Mouse (Mus musculus): ENCODE results near the gene Pld5.
A peak's percentile ranks its signal among the peaks of the same experiment; 100 is the strongest.

Pld5 gene

DNA sequence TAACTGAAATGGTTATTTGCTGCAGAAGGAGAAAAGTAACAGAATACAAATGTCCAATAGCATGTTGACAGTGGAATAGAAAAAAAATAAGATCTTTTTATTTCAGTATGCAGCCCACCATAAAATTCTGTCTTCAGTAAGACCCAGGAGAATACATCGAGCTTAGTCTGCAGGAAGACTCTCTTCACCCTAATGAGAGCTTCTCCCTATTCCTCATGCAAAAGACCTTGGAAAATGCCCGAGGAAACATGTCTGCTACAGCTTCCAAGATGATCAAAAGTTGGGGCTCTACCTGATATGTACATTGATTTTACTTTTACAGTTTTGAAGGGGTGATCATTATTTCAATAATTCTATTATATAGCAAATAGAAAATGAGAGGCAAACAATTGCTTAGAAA lies 108.0 kb downstream of the Pld5 start:
- DNase-seq, result no peak

DNA sequence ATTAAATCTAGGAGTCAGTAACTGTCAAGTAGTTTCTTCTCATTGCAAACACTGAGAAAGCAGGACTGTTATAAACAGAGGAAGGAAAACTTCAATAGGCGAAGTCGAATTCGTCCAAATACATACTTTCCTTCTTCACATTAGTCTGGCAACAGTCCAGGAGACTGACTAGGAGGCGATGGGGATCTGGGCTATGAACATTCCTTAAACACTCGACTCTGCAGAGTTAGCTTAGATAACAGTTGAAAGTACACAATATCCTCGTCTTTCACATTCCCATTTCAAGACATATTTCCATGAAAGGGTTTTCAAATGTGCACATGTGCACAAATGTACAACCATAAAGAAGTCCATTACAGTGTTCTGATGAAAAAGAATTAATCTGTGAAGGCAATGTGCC lies 129.8 kb downstream of the Pld5 start:
- DNase-seq, result no peak

DNA sequence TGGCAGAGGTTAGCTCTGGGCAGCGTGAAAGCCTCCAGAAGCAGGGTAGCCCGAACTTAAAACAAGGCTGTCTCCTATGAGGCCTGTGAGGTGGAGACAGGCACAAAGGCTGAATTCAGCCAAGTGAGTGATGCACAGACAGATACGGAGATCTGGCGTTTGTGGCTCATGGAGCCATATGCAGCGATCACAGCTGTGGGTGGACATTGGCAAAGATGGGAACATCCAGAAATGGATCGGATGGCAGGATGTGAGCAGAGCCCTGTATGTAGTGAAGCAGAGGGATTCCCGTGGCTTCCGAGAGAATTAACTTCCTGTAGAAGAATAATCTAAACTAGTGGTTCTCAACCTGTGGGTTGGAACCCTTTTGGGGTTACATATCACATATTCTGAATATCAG lies 140.7 kb downstream of the Pld5 start:
- DNase-seq, result peak; percentile 4

DNA sequence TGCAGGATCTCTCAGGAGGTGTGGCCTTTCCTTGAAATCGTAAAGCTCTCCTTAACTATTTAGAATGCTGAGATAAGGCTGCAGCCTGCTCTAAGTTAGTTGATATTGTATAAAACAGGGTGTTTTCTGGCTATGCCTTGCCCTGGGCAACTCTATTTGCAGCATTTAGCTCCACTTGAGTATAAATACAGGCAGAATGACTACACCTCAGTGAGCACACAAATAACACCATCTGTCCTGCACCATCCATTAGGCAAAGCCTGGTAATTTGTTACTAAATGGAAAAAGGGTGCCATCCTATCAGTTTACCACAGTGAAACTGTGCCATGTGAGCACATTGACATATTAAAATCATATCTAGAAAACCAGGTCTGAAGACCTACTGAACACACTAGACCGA lies 149.3 kb downstream of the Pld5 start:
- peak; percentile 72 for DNase-seq

DNA sequence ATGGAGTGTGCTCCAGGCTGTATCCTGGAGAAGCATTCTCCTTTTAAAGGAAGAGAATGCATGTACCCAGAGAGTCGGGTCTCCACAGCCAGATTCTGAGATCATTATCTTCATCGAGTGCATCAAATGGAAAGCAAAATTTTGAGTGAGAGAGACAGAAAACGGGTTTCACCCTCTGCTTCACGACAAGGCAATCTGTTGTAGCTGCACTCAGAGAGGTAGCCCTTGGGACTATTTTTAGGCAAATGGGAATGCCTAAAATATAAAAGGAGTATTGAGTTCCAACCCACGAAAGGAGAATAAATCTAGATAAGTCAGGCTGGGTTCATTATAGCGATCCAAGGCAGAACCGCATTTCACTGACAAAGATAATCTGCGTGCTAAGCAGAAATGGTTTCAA lies 150.7 kb downstream of the Pld5 start:
- no peak for DNase-seq

DNA sequence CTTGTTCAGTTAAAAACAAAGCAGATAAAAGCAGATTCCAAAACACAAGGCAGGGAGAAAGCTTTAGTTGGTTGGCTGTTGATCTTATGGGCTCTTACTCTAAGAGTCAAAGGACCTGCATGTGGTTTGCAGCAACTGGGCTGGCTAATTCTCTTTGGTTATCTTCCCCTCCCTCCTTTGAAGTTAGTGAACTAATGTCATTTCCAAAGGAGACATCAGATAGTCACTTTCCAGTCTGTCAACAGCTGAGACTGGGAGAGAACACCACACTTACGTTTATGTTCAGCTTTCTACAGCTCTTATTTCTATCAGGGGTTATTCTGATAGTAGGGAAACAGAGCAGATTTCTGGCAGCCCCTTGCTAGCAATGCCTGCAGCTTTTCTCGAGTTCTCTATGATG lies 151.3 kb downstream of the Pld5 start:
- DNase-seq, result no peak

DNA sequence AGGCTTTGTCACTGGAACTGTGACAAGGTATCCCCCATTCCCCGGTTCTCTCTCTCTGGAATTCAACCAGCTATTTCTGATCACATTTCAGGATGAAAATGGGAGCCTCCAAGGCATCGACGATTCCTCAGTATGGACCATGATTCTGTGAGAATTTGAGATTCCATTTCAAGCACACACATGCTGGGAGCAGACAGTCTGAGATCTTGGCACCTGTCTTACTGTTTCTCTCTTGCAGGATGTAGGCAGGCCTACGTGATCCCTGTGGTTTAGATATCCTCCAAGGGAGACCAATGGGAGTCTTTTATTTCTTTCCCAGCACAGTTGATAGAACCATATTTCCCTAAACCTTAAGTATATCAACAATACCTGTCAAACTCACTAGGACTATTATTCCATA lies 159.5 kb downstream of the Pld5 start:
- DNase-seq, result no peak

DNA sequence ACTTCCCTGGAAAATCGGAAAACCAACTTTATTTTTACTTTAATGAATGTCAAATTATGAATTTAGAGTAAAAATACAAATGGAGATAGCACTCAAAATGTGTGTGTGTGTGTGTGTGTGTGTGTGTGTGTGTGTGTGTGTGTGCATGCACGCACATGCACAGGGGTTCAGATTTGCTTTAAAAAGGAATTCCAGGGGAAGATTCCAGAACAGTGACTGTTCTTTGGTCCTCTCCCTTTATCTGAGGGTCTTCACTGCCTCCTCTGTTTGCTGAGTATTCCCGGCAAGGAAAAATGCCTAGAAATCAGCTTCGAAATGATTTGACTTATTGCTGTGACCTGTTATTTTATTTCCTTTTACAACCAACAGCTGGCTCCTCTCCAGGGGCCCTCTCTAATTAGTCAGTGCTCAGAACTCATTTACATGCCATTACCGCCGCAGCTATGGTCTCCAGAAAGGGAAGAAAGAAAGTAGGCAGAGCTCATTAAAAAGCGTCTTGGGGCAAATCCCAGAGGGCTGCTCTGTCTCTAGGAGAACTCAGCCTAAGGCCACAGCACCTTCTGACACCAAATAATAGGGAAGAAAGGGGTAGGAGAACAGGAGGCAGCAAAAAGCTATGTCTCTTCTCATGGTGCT lies 176.3 kb downstream of the Pld5 start:
- DNase-seq, result no peak

DNA sequence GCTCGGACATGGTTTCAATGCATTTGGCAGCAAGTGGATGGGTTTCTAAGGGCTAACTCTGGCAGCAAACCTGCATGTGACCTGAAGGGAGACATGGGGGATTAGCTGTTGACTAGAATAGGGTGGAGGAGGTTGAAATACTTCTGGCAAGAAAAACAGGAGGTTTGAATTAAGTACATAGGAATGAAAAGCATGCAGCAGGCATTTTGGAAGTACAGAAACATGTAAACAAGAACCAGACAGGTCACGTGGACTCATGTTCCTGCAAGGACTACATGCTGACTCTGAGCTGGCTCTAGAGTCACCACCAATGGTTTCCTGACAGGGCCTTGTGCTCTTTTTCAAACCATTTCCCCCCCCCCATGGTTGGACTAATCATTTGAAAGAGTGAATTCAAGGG lies 183.0 kb downstream of the Pld5 start:
- DNase-seq, result no peak

DNA sequence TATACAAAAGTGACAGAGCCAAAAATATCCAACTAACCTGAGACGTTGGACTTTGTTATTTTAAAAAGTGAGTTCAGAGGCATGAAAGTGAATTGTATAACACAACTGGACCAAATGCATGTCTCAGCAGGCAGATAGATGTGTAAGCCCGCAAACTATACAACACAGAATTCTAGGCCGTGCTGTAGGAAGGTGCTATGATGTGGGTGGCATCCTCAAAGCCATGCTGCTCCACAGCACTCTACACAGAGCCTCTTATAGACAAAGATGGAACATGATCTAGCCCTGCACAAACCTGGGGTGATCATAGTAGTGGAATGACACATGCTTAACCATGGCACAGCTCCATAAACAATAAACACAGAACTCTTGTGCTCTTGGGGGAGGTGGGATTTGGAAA lies 185.7 kb downstream of the Pld5 start:
- DNase-seq, result no peak

DNA sequence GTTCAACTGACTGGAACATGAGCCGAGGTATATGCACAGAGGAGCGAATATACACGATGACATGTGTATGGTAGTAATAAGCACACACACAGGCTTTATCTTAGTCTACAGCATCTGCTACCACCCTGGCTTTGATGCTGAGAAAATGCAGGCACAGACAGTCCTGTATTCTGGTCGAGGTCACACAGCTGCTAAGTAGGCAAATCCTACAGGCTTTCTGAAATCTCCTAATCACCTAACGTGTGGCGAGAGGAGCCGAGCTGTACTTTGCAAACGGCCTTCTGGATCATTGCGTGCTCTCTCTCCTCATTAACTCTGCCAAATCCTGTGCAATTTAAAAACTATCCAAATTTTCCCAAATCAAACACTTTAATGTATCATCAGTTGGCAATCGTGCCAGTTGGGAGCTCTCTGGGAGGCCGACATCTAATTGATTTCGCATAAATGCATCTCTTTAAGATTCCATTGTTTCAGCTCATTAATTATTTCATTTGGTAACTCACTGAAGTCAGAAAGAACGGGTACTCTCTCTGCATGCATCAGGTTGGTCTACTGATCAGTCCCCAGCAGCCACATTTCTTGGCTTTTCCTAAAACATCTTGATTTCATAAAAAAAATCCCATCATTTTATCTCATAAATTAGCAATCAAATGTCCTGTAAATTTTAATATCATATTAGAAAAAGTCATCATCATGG lies 189.0 kb downstream of the Pld5 start:
- no peak for DNase-seq

DNA sequence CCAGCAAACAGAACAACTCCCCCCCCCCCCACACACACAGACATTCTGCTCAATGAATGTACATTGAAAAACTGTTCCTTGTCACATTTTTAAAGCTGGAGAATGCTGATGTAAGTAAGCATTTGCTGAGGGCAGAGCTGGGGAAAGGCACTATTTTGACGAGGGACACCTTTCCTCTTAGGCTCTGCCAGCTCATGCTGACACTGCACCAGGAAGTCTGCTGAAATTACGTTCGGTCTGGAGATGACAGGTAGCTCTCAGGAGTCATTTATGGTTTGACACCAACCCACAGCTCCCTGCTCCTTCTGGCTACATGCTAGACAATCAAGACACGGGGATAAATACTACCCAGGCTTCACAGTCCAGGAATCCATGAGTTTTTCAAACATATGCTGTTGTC lies 192.8 kb downstream of the Pld5 start:
- DNase-seq, result no peak

DNA sequence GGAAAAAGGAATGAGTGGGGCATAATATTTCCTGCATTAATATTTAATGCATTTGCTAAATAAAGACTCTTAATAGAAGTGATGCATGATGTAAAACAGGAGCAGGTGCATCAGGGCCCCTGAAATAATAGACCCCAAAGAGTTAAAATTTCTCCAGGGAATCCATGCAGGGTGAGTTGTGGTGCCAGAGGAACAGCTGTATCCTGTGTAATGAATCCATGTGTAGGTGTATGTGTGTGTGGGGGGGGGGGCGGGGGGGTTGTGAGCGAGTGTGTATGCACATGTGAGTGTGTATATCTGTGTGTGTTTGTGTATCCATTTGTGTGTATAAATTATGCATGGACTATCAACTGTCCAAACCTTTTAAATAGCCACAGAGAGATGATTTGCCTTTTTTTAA lies 194.1 kb downstream of the Pld5 start:
- no peak for DNase-seq

DNA sequence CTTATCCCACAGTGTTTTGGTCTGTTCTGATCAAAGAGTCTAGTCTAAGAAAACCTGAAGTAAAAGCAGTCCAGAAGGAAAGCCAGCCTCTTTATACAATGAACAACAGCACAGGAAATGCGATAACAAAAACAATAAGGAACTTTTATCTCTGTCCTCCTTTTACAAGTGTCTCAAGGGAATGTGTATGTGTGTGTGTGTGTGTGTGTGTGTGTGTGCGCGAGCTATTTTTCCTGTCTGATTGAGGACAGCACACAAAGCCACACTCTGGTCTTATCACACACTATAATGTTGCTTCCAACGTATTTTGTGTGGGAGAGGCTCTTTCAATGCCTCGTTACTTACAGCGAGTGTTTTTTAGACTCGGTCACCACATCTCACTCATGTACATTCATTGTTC lies 196.7 kb downstream of the Pld5 start:
- DNase-seq, result no peak

DNA sequence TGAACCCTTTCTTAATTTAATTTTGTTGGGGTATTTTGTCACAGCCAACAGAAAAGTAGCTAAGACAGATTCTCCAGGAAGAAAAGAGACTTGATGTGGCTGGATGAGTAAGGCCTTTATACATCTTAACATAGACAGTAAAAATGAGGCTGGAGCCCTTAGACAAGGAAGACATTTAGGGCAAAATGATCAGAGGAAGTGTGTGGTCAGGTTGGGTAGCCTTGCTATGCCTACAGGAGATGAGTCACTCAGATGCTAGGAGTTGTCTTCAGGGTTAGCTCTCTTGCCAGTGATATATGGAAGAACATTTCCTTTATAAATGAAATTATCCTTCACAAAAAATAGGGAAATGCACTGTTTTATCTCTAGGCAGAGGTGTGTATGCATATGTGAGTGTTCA lies 198.3 kb downstream of the Pld5 start:
- DNase-seq, result no peak

DNA sequence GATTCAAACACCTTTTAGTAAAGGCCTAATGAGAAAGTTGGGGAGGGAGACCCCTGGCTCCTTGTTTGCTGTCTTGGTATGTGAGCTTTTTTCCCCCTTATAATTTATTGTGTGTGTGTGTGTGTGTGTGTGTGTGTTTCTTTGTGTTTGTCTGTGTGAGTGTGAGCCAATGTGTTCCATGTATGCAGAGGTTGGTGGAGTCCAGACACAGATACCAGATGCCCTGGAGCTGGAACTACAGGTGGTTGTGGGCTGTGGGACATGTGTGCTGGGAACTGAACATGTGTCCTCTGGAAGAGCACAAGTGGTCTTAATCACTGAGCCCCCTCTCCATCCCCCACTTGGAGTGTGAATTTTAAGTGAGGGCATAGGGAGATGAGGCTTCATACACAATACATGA lies 199.3 kb downstream of the Pld5 start:
- no peak for DNase-seq

DNA sequence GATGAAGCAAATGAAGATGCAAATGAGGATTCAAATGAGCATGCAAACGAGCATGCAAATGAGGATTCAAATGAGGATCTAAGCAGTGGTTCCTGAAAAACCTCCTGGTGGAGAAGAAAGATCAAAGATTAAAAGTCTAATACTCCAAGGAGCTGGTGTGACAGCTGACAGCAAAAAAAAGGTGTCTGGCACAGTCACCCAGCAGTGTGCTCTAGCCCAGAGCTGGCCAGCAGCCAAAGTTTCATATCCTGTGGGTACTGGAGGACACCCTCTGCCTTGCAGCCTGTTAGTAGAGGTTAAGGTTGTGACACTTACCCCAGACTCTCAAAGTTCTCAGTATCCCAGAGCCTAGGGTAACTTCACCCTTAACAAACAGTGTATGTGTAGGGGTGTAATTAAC lies 199.7 kb downstream of the Pld5 start:
- peak; percentile 82 for DNase-seq

DNA sequence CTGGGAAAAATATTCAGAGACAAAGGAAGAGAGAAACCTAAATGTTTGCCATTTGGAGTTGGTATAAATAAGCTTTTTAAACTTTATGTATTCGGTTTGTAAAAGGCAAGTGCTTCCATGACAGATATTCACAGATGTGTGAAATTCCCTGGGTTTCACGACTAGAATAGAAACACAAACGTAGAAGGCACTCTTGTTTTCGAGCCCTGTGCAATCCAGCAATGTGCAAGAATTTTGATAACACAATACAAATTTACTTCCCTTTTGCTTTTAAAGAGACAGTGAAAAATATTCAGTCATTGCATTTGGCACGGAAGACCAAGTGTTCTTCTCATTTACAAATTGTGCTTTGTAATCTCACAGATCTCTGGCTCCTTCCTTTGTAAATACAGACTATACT lies 200.6 kb downstream of the Pld5 start:
- no peak for DNase-seq

DNA sequence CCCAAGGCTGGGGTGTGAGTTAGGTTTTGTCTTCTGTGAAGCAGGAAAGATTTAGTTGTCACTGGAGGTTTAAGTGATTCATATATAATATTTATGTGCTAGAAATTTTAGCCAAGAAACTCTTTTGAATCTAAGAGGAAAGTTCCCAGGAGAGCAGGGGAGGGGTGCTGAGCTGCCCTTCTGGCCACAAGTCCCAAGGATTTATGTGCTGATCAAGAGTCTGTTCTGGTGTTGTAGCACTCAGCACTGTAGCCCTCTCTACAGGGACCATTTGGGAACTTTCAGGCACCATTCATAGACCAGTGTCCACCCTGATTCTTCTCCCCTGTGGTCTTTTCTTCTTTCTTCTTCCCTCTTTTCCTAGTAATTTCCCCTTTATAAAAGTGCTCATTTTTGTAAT lies 209.8 kb downstream of the Pld5 start:
- DNase-seq, result no peak

DNA sequence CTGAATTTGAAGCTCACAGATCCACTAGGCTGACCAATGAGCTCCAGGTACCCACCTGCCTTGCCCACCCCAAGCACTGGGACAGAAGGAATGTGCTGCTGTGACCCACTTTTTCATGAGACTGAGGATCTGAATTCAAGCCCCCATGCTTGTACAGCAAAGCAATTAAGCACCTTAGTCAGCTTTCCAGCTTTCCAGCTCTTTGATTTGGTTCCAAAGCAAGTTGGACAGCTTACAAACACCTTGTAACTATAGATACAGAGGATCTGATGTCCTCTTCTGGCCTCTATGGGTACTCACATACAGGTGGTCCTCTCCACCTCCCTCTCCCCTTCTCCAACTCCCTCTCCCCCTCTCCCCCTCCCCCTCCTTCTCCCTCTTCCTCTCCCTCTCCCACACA lies 210.6 kb downstream of the Pld5 start:
- no peak for DNase-seq

DNA sequence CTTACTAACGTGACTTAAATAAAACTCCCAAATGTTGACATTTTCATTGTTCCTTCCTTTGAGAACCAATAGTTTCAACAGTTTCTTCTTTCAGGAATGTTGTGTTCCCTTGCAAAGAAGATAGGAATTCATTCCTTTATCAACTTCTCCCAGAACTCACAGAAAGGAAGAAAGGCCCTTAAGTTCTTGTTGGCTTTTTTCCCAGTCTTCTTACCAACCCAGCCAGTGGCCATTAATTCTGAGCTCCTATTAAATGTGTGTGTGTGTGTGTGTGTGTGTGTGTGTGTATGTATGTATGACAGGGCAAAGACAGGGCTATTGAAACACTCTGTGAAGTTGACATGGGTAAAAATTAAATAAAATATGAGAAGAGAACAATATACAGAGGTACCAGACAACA lies 221.5 kb downstream of the Pld5 start:
- DNase-seq, result no peak

DNA sequence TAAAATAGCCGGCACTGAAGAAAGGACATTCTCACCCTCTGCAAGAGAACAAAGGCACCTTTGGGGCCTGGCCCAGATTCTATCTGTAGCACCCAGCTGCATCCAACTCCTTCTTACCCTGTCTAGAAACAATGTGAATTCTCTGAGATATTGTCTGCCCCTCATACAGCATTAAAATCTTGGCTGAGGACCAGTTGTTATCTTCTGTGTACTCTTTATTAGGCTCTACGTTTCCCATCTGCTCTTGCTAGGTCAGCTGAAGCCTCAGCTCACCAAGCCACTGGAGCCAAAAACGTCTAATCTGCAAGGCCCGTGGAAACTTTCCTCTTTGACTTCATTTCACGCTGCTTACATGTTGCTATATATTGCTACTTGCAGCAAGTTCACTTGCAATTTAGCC lies 228.1 kb downstream of the Pld5 start:
- no peak for DNase-seq

DNA sequence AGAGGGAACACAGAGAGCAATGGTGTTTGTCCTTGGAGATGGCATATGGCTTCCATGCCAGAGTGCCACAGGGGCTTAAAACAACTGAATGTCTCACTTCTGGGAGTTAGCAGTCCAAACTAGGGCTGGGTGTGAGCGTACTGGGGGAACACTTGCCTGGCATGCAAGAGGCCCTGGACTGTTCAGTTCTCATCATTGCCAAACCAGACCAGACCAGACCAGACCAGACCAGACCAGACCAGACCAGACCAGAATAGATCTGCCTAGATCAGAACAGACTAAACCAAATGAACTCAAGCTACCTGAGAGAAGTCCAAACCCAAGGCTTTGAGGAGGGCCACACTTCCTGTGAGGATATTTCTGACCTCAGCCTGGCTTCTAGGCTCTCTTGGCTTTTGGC lies 228.7 kb downstream of the Pld5 start:
- DNase-seq, result no peak

DNA sequence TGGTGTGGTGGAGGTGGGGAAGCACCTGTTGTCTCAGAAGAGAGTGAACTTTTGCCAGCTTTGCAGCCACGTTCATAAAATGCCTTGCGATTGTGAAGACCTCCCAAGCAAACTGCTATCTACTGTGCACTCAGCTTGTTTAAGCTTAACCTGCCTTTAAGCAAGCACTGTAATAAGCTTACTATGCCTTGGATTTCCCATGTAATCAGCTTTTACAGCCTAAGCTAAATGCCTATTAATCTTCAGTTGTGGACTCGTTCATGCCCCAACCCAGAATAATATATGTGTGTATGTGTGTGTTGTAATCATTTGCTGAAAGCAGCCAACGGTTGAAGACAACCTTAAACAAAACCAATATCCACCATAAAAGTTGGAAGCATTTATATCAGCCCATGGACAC lies 232.1 kb downstream of the Pld5 start:
- DNase-seq, result no peak

DNA sequence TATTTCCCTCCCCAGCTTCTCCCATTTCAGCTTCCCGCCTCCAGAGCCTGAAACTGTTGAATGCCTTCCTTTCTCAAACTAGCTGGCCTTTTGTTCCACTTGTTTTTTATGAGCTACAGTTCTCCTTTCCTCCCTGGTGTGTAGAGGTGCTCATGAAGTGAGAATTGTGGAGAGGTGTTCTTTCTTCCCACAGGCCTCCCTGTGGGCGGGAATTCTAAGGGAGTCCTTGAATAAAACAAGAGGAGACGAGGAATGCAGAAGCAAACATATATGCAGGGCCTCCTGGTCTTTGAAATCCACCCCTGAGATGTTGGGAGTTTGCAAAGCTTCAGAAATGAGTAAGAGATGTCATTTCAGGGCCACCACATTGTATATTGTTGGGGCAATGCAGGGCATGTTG lies 235.2 kb downstream of the Pld5 start:
- no peak for DNase-seq

All from cerebellum, adult 11-12 months (tissue).